Mouse (Mus musculus) neural tube, embryonic 12.5 days (tissue): ENCODE data around the gene Rgl2. TPM values are rescaled to one million over a fixed set of nuclear protein-coding genes. Genes with fewer than 3 reads are reported as not detected.
"Not testable (repeated sequence)": the region's sequence is repeated elsewhere in the genome, so short reads cannot be mapped to it uniquely, and the experiment has no call there.

Source experiments
- ATAC-seq: fragments of 200-750 bp; cut with Nextera tagmentation; 2 replicates; pipeline ENCODE4 v1.8.0; 2017; ENCODE audit warnings: low read depth, mild to moderate bottlenecking, moderate TSS enrichment, moderate library complexity; ENCODE audit not compliant: low FRiP score
- H3K27ac ChIP-seq: fragments of 300-500 bp; sonication (generic); 2 replicates; pipeline ENCODE4 v1.5.1; 2016
- H3K27me3 ChIP-seq: fragments of 300-500 bp; sonication (generic); replicated peaks from 2 replicates; pipeline ENCODE4 v1.6.1; 2016; ENCODE audit warnings: mild to moderate bottlenecking
- H3K36me3 ChIP-seq: fragments of 300-500 bp; sonication (generic); 2 replicates; pipeline ENCODE4 v1.6.1; 2016; ENCODE audit warnings: mild to moderate bottlenecking
- H3K4me1 ChIP-seq: fragments of 300-500 bp; sonication (generic); 2 replicates; pipeline ENCODE4 v1.6.1; 2016
- H3K4me2 ChIP-seq: fragments of 300-500 bp; sonication (generic); replicated peaks from 2 replicates; pipeline ENCODE4 v1.6.1; 2016; ENCODE audit warnings: mild to moderate bottlenecking
- H3K4me3 ChIP-seq: fragments of 300-500 bp; sonication (generic); 2 replicates; pipeline ENCODE4 v1.5.1; 2016
- H3K9ac ChIP-seq: fragments of 300-500 bp; sonication (generic); 2 replicates; pipeline ENCODE4 v1.6.1; 2016; ENCODE audit warnings: mild to moderate bottlenecking
- H3K9me3 ChIP-seq: fragments of 300-500 bp; sonication (generic); 2 replicates; pipeline ENCODE4 v1.6.1; 2016; ENCODE audit warnings: mild to moderate bottlenecking
- WGBS: fragments of 180-500 bp; shearing (Covaris S2); methylation state at CpG from one replicate; pipeline ENCODE4 v1.1.7; 2016; 5-methylcytosine and 5-hydroxymethylcytosine counted together
- polyA plus RNA-seq: library from polyadenylated mRNA; unstranded; fragments of >200 nt; fragmentation: Nextera tagmentation; extraction: Ambion mirVana; gene quantifications from 2 replicates; pipeline ENCODE4 v1.2.1, GENCODE M21; 2016

The Rgl2 gene
- polyA plus RNA-seq, 1 experiment from 2014 or later, result 68.1 TPM

DNA sequence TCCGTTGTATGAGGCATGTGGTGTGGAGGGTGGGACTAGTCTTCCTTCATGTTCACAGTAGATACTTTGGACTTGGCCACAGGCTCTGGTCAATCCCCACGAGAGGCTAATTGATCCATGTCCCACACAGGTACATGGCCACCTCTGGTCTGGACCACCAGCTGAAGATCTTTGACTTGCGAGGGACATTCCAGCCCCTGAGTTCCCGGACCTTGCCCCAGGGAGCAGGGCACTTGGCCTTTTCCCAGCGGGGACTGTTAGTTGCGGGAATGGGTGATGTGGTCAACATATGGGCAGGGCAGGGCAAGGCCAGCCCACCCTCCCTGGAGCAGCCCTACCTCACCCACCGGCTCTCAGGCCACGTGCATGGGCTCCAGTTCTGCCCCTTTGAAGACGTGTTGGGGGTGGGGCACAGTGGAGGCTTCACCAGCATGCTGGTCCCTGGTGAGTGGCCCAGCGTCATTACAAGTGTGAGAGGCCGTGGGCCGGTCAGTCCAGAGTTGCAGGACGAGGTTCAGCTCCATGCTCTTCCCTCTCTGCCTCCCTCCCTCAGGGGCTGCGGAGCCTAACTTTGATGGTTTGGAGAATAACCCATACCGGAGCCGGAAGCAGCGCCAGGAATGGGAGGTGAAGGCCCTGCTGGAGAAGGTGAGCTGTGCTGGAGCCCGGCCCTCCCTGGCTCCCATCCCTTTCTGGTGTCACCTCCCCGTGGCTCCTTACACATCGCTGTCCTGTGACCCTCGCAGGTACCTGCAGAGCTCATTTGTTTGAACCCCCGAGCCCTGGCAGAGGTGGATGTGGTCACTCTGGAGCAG lies 19.0 kb downstream of the Rgl2 start:
- no peak overlapping the region for H3K27ac ChIP-seq
- H3K4me1 ChIP-seq, result peaks cover 37% of the 10 kb centered on the region
- H3K4me2 ChIP-seq, result no peak overlapping the region
- H3K36me3 ChIP-seq, result peaks cover 79% of the 10 kb centered on the region
- H3K4me3 ChIP-seq, result no peak overlapping the region
- no peaks in the 10 kb centered on the region for H3K27me3 ChIP-seq
- H3K9me3 ChIP-seq, result no peaks in the 10 kb centered on the region
- H3K9ac ChIP-seq, result no peak overlapping the region
- 85% methylated on average over 22 of the region's 22 CpGs for WGBS
- no peak for ATAC-seq

DNA sequence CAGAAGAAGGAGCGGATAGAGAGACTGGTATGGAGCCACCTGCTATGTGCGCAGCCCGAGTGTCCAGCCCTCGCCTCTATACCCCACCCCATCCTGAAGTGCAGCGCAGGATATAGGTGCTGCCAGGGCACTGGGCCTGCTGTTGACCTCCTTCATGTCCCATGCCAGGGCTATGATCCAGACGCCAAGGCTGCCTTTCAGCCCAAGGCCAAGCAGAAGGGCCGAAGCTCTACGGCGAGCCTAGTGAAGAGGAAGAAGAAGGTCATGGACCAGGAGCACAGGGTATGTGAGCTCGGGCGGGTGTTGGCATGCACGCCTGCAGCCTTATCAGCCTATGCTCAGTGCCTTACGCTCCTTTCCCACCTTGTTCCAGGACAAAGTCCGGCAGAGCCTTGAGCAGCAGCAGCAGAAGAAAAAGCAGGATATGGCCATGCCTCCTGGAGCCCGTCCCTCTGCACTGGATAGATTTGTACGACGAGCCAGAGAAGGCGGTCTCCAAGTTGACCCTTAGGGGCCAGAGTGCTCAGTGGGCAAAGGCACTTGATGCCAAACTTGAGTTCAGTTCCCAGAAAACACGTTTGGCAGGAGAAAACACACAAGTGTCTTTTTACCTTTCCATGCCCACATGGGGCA lies 19.7 kb downstream of the Rgl2 start:
- Histone ChIP-seq H3K36me3 (peaks cover 78% of the 10 kb centered on the region), H3K27me3 (no peaks in the 10 kb centered on the region), H3K27ac (no peak overlapping the region), H3K4me1 (peaks cover 44% of the 10 kb centered on the region), H3K4me3 (no peak overlapping the region), H3K4me2 (no peak overlapping the region), H3K9me3 (no peaks in the 10 kb centered on the region), H3K9ac (no peak overlapping the region)
- ATAC-seq, result no peak
- WGBS, result 92% methylated on average over 19 of the region's 19 CpGs

DNA sequence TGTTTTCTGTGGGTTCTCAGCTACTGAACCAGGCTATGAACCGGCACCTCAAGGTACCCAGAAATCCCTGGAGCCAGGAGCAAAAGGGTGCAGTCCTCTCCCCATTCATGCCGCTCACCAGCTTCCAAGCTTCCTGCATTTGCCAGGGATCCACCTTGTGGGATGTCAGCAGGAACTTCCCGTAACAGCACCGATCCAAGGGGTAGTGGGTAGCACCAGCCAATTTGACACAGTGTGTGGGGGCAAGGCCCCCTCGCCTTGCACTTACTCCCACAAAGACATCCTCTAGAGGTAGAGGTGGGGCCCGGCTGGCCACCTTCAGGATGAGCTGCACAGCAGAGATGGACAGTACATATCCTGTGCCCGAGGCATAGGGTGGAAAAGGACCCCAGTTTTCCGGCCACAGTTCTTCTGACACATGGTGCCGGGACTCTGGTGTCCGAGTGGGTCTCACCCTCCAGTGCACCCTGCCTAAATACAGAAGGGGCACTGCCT lies 20.8 kb downstream of the Rgl2 start:
- Histone ChIP-seq H3K4me3 (peak overlapping the region; percentile 41), H3K9ac (peak overlapping the region; percentile 60), H3K4me2 (peak overlapping the region; percentile 88), H3K36me3 (peaks cover 74% of the 10 kb centered on the region), H3K4me1 (peaks cover 52% of the 10 kb centered on the region), H3K27me3 (no peaks in the 10 kb centered on the region), H3K9me3 (no peaks in the 10 kb centered on the region), H3K27ac (0 out of 2 replicates have a peak overlapping the region, but pooled peaks have one; percentile 75)
- no peak for ATAC-seq
- WGBS, result 71% methylated on average over 10 of the region's 10 CpGs

DNA sequence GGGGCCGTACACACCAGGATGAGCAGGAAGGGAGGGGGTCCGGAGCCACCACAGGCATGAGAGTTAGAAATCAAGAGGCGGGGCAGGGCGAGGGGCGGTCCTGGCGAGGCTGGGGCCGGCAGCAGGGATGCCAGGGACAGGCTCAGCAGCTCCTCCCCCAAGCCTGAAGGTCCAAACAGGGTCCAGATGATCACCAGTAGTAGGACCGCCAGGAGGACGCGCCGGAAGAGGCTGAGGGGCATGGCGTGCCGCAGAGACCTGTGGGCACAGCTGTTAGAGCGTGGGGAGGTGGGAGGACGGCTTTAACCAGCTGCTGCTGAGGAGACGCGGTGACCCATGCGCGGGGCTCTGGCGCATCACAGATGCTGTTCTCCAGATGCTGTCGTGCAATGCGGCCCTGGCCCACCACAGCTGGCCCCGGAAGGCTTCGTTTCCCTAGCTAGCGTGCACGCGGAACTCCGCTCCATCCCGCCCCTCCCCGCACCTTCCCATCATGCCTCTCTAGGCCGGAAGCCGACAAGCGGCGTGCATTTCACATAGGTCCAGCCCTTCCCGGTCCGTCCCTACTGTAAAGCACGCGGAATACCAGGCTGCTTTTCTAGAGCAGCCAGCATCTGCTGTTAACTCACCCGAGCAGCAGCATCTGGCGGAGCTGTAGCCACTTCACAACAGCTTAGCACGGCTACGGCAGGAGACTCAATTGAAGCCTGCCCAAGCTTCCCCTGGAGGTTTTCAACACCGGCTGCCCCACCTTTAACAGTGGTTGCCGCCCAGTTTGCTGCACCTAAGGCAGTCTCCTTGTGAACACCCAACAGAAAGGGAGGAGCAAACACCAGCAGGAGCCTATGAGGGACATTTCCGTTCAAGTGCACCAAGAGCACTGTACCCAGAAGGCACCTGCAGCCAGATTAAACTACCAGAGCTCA lies 21.9 kb downstream of the Rgl2 start, which contains the start of gene B3galt4:
Gene B3galt4 (minus strand): TSS at position 468 of the 926 bp plus-strand sequence.
- Histone ChIP-seq H3K36me3 (peaks cover 64% of the 10 kb centered on the region), H3K27me3 (no peaks in the 10 kb centered on the region), H3K9me3 (no peaks in the 10 kb centered on the region), H3K4me3 (peak within 1 kb of the TSS; percentile 41), H3K4me2 (peak within 1 kb of the TSS; percentile 88), H3K9ac (peak within 1 kb of the TSS; percentile 60), H3K27ac (peak within 1 kb of the TSS; percentile 75), H3K4me1 (peaks cover 52% of the 10 kb centered on the region)
- 1% methylated on average over 45 of the region's 45 CpGs for WGBS
- peak; percentile 61 for ATAC-seq

GRCm38 (mm10) chr17:33952015-33952414 lies 22.7 kb downstream of the Rgl2 start:
- 77% methylated on average over 13 of the region's 13 CpGs for WGBS
- H3K9me3 ChIP-seq, H3K27ac ChIP-seq, H3K27me3 ChIP-seq, ATAC-seq: not testable (repeated sequence)
- peak overlapping the region; percentile 41; the same call in 1 of the 2 replicates for H3K4me3 ChIP-seq
- H3K4me1 ChIP-seq, result peaks cover 58% of the 10 kb centered on the region
- peak overlapping the region; percentile 60; the same call in 1 of the 2 replicates for H3K9ac ChIP-seq
- peaks cover 58% of the 10 kb centered on the region for H3K36me3 ChIP-seq
- peak overlapping the region; percentile 88 for H3K4me2 ChIP-seq

DNA sequence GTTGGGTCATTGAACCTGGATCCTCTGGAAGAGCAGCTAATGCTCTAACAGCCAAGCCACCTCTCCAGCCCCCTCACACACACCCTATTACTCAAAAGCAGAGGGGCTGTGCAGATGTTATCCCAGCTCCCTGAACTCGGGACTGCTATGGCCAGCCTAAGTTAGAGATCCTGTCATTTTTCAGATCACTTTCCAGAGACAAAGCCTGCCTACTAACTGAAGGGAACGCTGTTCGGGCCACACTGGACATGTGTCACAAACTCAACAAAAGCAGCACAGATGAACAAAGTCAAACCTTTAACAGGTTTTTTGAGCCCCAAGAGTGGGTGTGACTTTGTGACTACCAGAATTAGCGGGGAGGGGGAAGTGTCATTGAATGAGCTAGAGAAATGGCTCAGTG lies 23.5 kb downstream of the Rgl2 start:
- H3K36me3 ChIP-seq, result peaks cover 52% of the 10 kb centered on the region
- H3K9ac ChIP-seq, result no peak overlapping the region
- H3K4me1 ChIP-seq, result peaks cover 58% of the 10 kb centered on the region
- no peak for ATAC-seq
- H3K4me3 ChIP-seq, result no peak overlapping the region
- H3K4me2 ChIP-seq, result no peak overlapping the region; the same call in 1 of the 2 replicates
- 76% methylated on average over 4 of the region's 4 CpGs for WGBS
- H3K9me3 ChIP-seq, result no peaks in the 10 kb centered on the region
- no peaks in the 10 kb centered on the region for H3K27me3 ChIP-seq
- no peak overlapping the region for H3K27ac ChIP-seq

DNA sequence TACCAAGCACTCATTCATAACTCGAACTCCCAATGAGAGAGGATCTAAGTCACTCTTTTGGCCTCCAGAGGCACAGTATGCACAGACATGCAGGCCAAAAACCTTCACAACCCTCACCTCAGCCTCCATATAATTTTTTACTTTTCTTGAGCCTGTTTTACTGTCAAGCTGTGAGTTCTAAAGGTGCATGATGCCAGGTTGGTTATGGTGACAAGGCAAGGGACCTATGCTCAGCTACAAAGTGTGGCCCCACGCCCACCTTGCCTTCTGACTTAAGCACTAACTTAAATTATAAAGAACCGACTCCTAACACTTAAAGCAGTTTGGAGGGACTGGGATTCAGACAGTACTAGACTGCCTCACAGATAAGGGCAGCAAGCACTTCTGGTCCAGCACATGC lies 24.0 kb downstream of the Rgl2 start:
- no peak for ATAC-seq
- peaks cover 58% of the 10 kb centered on the region for H3K4me1 ChIP-seq
- no peak overlapping the region for H3K4me3 ChIP-seq
- WGBS, result 83% methylated on average over 3 of the region's 3 CpGs
- H3K9ac ChIP-seq, result no peak overlapping the region
- no peak overlapping the region for H3K27ac ChIP-seq
- no peaks in the 10 kb centered on the region for H3K27me3 ChIP-seq
- peaks cover 51% of the 10 kb centered on the region for H3K36me3 ChIP-seq
- H3K9me3 ChIP-seq, result no peaks in the 10 kb centered on the region
- H3K4me2 ChIP-seq, result peak overlapping the region; percentile 97; the same call in 1 of the 2 replicates

DNA sequence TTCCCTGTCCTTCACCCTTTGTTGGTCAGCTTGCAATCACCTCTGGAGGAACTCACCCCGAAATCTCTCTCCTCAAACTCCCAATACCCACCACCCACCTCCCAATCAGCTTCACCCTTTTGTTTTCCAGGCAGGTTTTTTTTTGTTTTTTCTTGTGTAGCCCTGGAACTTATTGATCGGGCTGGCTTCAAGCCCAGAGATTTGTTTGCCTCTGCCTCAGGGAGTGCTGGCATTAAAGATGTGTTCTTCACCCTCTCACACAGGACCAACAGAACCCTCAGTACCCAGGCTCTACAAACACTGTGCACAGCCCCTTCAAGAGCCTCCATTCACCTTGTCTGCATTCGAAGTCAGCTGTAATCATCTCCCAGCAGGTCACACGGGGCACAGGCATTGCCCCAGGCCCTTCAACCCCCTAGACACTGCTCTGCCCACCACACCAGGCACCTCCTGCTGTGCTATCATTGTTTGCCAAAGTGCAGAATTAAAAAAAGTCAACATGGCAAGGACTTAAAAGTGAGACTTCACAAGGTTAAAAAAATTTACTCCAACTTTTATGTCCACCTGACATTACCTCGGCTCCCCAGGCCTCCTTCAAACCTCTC lies 24.7 kb downstream of the Rgl2 start:
- Histone ChIP-seq H3K9ac (peak overlapping the region; percentile 98), H3K9me3 (no peaks in the 10 kb centered on the region), H3K36me3 (peaks cover 51% of the 10 kb centered on the region), H3K4me1 (peaks cover 58% of the 10 kb centered on the region), H3K4me2 (peak overlapping the region; percentile 97), H3K27me3 (no peaks in the 10 kb centered on the region), H3K27ac (no peak overlapping the region), H3K4me3 (peak overlapping the region; percentile 95)
- 34% methylated on average over 5 of the region's 5 CpGs for WGBS
- ATAC-seq, result no peak

DNA sequence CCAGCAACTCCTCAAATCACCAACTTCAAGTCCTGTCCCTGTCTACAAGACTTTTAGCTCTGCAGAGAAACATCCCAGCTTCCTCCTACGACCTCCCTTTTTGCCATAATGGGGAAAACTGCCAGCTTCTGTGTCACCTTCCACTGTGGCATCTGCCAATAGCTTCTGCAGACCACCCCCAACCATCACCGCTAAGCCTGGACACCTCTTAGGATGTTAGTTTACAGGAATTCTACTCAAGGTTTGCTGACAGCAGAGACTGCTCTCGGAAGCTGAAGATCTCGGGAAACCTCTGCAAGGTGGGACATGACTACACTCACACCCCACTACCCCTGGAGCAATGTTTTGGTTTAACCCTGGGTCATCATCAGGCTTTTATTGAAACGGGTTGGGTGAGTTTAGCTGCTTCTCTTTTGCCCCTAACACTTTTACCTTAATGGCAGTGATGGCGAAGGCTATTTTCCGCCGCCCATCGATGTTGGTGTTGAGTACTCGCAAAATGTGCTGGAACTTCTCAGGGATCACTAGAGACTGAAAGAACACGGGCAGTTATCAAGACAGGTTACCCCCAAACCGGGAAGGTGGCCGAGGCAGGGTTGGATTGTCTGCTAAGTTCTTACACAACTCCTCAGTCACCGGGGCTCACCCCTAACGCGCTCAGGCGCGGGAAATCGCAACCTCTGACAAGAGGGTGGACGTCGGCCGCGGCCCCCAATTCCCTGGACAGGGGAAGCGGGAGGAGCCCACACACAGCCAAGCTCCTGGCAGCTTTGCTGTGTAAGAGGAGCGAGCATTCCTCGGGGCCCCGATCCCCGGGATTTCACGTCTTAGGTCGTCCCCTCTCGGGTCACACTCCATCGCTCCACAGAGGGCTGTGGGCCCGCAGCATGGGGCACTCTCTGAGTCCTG lies 25.6 kb downstream of the Rgl2 start:
- Histone ChIP-seq H3K9me3 (no peaks in the 10 kb centered on the region), H3K4me2 (peak overlapping the region; percentile 97), H3K36me3 (peaks cover 51% of the 10 kb centered on the region), H3K4me3 (peak overlapping the region; percentile 95), H3K27me3 (no peaks in the 10 kb centered on the region), H3K9ac (peak overlapping the region; percentile 98), H3K27ac (peak overlapping the region; percentile 74; the same call in 1 of the 2 replicates), H3K4me1 (peaks cover 53% of the 10 kb centered on the region)
- ATAC-seq, result no peak; the same call in 1 of the 2 replicates
- WGBS, result 1% methylated on average over 33 of the region's 33 CpGs

DNA sequence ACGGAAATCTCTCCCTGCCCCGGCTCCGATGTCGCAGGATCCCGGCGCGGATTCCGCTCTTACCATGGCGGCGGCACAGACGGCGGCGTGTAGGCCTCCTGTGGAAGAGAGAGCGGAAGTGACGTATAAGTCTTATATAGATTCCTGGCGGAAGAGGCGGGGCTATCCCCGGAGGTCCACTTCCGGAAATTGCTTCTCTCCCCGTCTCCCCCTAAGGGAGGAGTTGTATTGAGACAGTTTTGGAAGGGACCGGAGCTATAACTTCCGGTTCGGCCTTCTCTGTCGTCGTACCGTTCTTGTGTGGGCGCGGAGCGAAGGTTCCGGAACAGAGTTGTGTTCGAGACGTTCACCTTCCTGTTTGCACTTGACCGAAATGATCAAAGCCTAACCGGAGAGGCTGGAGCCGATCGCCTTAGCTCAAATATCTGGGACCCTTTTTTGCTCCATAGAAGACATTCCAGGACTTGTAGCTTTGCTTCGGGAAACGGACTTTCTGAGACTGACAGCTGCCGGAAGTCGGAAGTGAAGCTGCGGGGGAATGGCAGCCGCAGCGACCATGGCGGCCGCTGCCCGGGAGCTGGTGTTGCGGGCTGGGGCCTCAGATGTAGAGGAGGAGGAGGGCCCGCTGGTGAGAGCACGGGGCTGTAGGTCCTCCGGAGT lies 26.3 kb downstream of the Rgl2 start, which contains the start of the genes Vps52 and Rps18:
Gene Vps52 (plus strand): TSS at position 258 of the 660 bp plus-strand sequence.
Gene Rps18 (minus strand): TSS at position 447 of the 660 bp plus-strand sequence.
- H3K4me2 ChIP-seq, result peak within 1 kb of the TSS; percentile 97
- ATAC-seq, result peak; percentile 79
- peaks cover 51% of the 10 kb centered on the region for H3K36me3 ChIP-seq
- peak within 1 kb of the TSS; percentile 95 for H3K4me3 ChIP-seq
- peak within 1 kb of the TSS; percentile 98 for H3K9ac ChIP-seq
- under 1% methylated on average over 50 of the region's 50 CpGs for WGBS
- no peaks in the 10 kb centered on the region for H3K9me3 ChIP-seq
- H3K4me1 ChIP-seq, result peaks cover 45% of the 10 kb centered on the region
- no peaks in the 10 kb centered on the region for H3K27me3 ChIP-seq
- peak within 1 kb of the TSS; percentile 74; the same call in 1 of the 2 replicates for H3K27ac ChIP-seq
